29 mouse cellular contexts compared by ENCODE assay signal in genomic region chr17:45828284-45828824, GRCm38 (mm10).
DNase-seq lines count a peak whose midpoint lies in the region; ATAC-seq and TF ChIP-seq lines count a peak whose summit lies in the region.
"Had no signal": no experiment of that assay in that cellular context is flagged by ENCODE, and none has a peak within 500 bp of the region (broad histone marks: within the 10 kb centered on the region; RNA-seq: fewer than 3 reads in every experiment).

No protein-coding gene starts in this region.

- H3K36me3 ChIP-seq in E14TG2a.4 (ENCODE audit: insufficient read depth, low read length): no peaks in the 10 kb centered on the region
- H3K36me3 ChIP-seq in limb, embryonic 10.5 days: no peaks in the 10 kb centered on the region
- H3K36me3 ChIP-seq in intestine, postnatal 0 days (ENCODE audit: control insufficient read depth, insufficient read depth): no peaks in the 10 kb centered on the region
- H3K36me3 ChIP-seq: G1E; heart, embryonic 13.5 days; hindbrain, embryonic 15.5 days; limb, embryonic 13.5 days; liver, embryonic 12.5 days; midbrain, embryonic 15.5 days; neural tube, embryonic 13.5 days had no signal

- no peak overlapping the region for H3K4me2 ChIP-seq in intestine, postnatal 0 days (replicated peaks; ENCODE audit: low read depth)
- H3K4me2 ChIP-seq: heart, embryonic 13.5 days; hindbrain, embryonic 15.5 days; limb, embryonic 13.5 days; liver, embryonic 12.5 days; midbrain, embryonic 15.5 days; neural tube, embryonic 13.5 days had no signal

- H3K9ac ChIP-seq in intestine, postnatal 0 days (ENCODE audit: low read depth, low read length): no peak overlapping the region
- H3K9ac ChIP-seq: heart, embryonic 13.5 days; hindbrain, embryonic 15.5 days; limb, embryonic 13.5 days; liver, embryonic 12.5 days; midbrain, embryonic 15.5 days; neural tube, embryonic 13.5 days had no signal

- H3K27me3 ChIP-seq in E14TG2a.4 (ENCODE audit: insufficient read depth, low read length): no peaks in the 10 kb centered on the region
- no peaks in the 10 kb centered on the region for H3K27me3 ChIP-seq in limb, embryonic 10.5 days (ENCODE audit: low read depth, poor library complexity, severe bottlenecking)
- no peaks in the 10 kb centered on the region for H3K27me3 ChIP-seq in intestine, postnatal 0 days (replicated peaks; ENCODE audit: control insufficient read depth, insufficient read depth, low read length)
- H3K27me3 ChIP-seq: hindbrain, embryonic 15.5 days; limb, embryonic 13.5 days; liver, embryonic 12.5 days; midbrain, embryonic 15.5 days; neural tube, embryonic 13.5 days; Patski had no signal

- TF ChIP-seq CTCF in E14TG2a.4 (conservative IDR thresholded peaks at IDR 0.05; ENCODE audit: low read length): no peak
- TF ChIP-seq CTCF in intestine, postnatal 0 days (IDR thresholded peaks at IDR 0.05; ENCODE audit: low read depth): no peak

- DNase-seq in thymus, postnatal 0 days (ENCODE audit: low spot score): peak; percentile 26
- no peak for DNase-seq in thymus, postnatal 25 days
- no peak for DNase-seq in limb, embryonic 10.5 days (ENCODE audit: low spot score)
- no peak for DNase-seq in urinary bladder, postnatal 10 days (ENCODE audit: low spot score)
- no peak for DNase-seq in adrenal gland, adult 8-10 months
- DNase-seq: adrenal gland, adult 2 months; cerebellum, adult 18-20 months; cerebellum, postnatal 14 days; gastrocnemius, postnatal 14 days; heart, adult 18-20 months; kidney, adult 9 months; kidney, postnatal 14 days; layer of hippocampus, postnatal 36 days; lung, adult 18-20 months; lung, postnatal 10 days; retina, postnatal 1 day; right cerebral cortex, postnatal 25 days; spleen, adult 18-20 months had no signal

- peak overlapping the region; percentile 53; the same call in 1 of the 2 replicates for H3K27ac ChIP-seq in limb, embryonic 10.5 days
- H3K27ac ChIP-seq in intestine, postnatal 0 days (ENCODE audit: low read depth, low read length): no peak overlapping the region
- H3K27ac ChIP-seq: heart, embryonic 13.5 days; hindbrain, embryonic 15.5 days; limb, embryonic 13.5 days; liver, embryonic 12.5 days; midbrain, embryonic 15.5 days; neural tube, embryonic 13.5 days had no signal

- peaks cover 13% of the 10 kb centered on the region for H3K9me3 ChIP-seq in E14TG2a.4 (ENCODE audit: low read length)
- peaks cover 7% of the 10 kb centered on the region; the same call in 1 of the 2 replicates for H3K9me3 ChIP-seq in limb, embryonic 10.5 days (replicated peaks)
- H3K9me3 ChIP-seq in intestine, postnatal 0 days (ENCODE audit: control insufficient read depth): no peaks in the 10 kb centered on the region
- H3K9me3 ChIP-seq: midbrain, embryonic 15.5 days had no signal

- H3K4me1 ChIP-seq in E14TG2a.4 (replicated peaks; ENCODE audit: low read depth, low read length): peaks cover 77% of the 10 kb centered on the region
- H3K4me1 ChIP-seq in limb, embryonic 10.5 days: peaks cover 14% of the 10 kb centered on the region
- no peaks in the 10 kb centered on the region for H3K4me1 ChIP-seq in intestine, postnatal 0 days (replicated peaks; ENCODE audit: control insufficient read depth, insufficient read depth, low read length)
- H3K4me1 ChIP-seq: heart, embryonic 13.5 days; liver, embryonic 12.5 days had no signal

- no peak for ATAC-seq in intestine, postnatal 0 days
- ATAC-seq: forebrain, embryonic 14.5 days; liver, embryonic 12.5 days; midbrain, embryonic 15.5 days; Patski had no signal

- WGBS in limb, embryonic 10.5 days: 90% methylated on average over 9 of the region's 9 CpGs
- WGBS in intestine, postnatal 0 days: 80% methylated on average over 9 of the region's 9 CpGs

- H3K4me3 ChIP-seq in E14TG2a.4 (replicated peaks; ENCODE audit: low read length): peak overlapping the region; percentile 24; the same call in 1 of the 2 replicates
- H3K4me3 ChIP-seq in limb, embryonic 10.5 days: no peak overlapping the region
- no peak overlapping the region for H3K4me3 ChIP-seq in intestine, postnatal 0 days (ENCODE audit: low read depth, low read length)
- H3K4me3 ChIP-seq: heart, embryonic 13.5 days; hindbrain, embryonic 15.5 days; limb, embryonic 13.5 days; liver, embryonic 12.5 days; midbrain, embryonic 15.5 days; neural tube, embryonic 13.5 days had no signal
